Mouse (Mus musculus) MEL (cell line): Measurements from ENCODE around the gene Rpp30. TPM values are rescaled to one million over a fixed set of nuclear protein-coding genes. Genes with fewer than 3 reads are reported as not detected.

Source experiments
- DNase-seq: peaks from one replicate; pipeline ENCODE4 v3.0.0; 2011; ENCODE audit warnings: low read depth, low spot score
- H3K27ac ChIP-seq: 2 replicates; pipeline ENCODE4 v1.5.1; 2012; ENCODE audit warnings: low read depth, mild to moderate bottlenecking, control low read depth, low read length, moderate library complexity; ENCODE audit not compliant: control insufficient read depth
- H3K27me3 ChIP-seq, 2 experiments: fragments of 150-350 bp in 1 of 2; sonication (generic) in 1 of 2; 2 replicates each; pipeline ENCODE4 v1.6.1; 2012; ENCODE audit warnings: low read length in 2 of 2, mild to moderate bottlenecking in 2 of 2, improper control_type of control experiment in 1 of 2, moderate library complexity in 1 of 2; ENCODE audit not compliant: insufficient read depth in 2 of 2, control insufficient read depth in 1 of 2
- H3K36me3 ChIP-seq, 2 experiments: 2 replicates each; pipeline ENCODE4 v1.6.1; 2012 to 2014; ENCODE audit warnings: low read length in 2 of 2, improper control_type of control experiment in 1 of 2, inconsistent platforms in 1 of 2, mild to moderate bottlenecking in 1 of 2; ENCODE audit not compliant: insufficient read depth in 2 of 2, control insufficient read depth in 1 of 2
- H3K4me1 ChIP-seq, 2 experiments: fragments of 150-350 bp in 1 of 2; sonication (generic) in 1 of 2; 2 replicates each; pipeline ENCODE4 v1.6.1; 2012; ENCODE audit warnings: low read length in 2 of 2, improper control_type of control experiment in 1 of 2, mild to moderate bottlenecking in 1 of 2; ENCODE audit not compliant: insufficient read depth in 2 of 2, control insufficient read depth in 1 of 2
- H3K4me3 ChIP-seq, 2 experiments: fragments of 150-350 bp in 1 of 2; sonication (generic) in 1 of 2; 2 replicates each; pipeline ENCODE4 v1.5.1; 2012; ENCODE audit warnings: low read depth in 2 of 2, low read length in 2 of 2, mild to moderate bottlenecking in 2 of 2, moderate library complexity in 2 of 2, control low read depth in 1 of 2, improper control_type of control experiment in 1 of 2; ENCODE audit not compliant: control insufficient read depth in 1 of 2, insufficient read depth in 1 of 2
- H3K79me2 ChIP-seq: 2 replicates; pipeline ENCODE4 v1.6.1; 2012; ENCODE audit warnings: mild to moderate bottlenecking, low read length, moderate library complexity; ENCODE audit not compliant: control insufficient read depth, poor library complexity, insufficient read depth
- H3K9ac ChIP-seq: 2 replicates; pipeline ENCODE4 v1.6.1; 2012; ENCODE audit warnings: low read depth, mild to moderate bottlenecking, control low read depth, low read length, moderate library complexity; ENCODE audit not compliant: control insufficient read depth, poor library complexity, severe bottlenecking
- H3K9me3 ChIP-seq: fragments of 150-350 bp; sonication (generic); replicated peaks from 2 replicates; pipeline ENCODE4 v1.6.1; 2012; ENCODE audit warnings: mild to moderate bottlenecking, low read length, improper control_type of control experiment, moderate library complexity; ENCODE audit not compliant: insufficient read depth
- CHD2 ChIP-seq: IDR thresholded peaks from 2 replicates; pipeline ENCODE4 v1.6.1; 2011; ENCODE audit warnings: low read length, improper control_type of control experiment
- CTCF ChIP-seq, 3 experiments: IDR thresholded peaks in 2 of 3; conservative IDR thresholded peaks in 1 of 3; 2 replicates each; pipeline ENCODE4 v1.5.1; 2011 to 2012; ENCODE audit warnings: low read length in 3 of 3, low read depth in 2 of 3, mild to moderate bottlenecking in 2 of 3, improper control_type of control experiment in 1 of 3, inconsistent platforms in 1 of 3, mixed read lengths in 1 of 3, moderate library complexity in 1 of 3; ENCODE audit not compliant: control insufficient read depth in 1 of 3, insufficient read depth in 1 of 3, poor library complexity in 1 of 3, severe bottlenecking in 1 of 3
- E2F4 ChIP-seq: IDR thresholded peaks from 2 replicates; pipeline ENCODE4 v1.6.1; 2011; ENCODE audit warnings: low read depth, low read length, improper control_type of control experiment, borderline replicate concordance
- ELF1 ChIP-seq: IDR thresholded peaks from 2 replicates; pipeline ENCODE4 v1.6.1; 2014; ENCODE audit warnings: low read depth, mild to moderate bottlenecking, inconsistent platforms, low read length, improper control_type of control experiment, moderate library complexity
- EP300 ChIP-seq, 2 experiments: IDR thresholded peaks; 2 replicates each; pipeline ENCODE4 v1.6.1; 2011; ENCODE audit warnings: improper control_type of control experiment in 2 of 2, low read length in 2 of 2, low read depth in 1 of 2, mild to moderate bottlenecking in 1 of 2
- ETS1 ChIP-seq: IDR thresholded peaks from 2 replicates; pipeline ENCODE4 v1.6.1; 2012; ENCODE audit warnings: low read depth, mild to moderate bottlenecking, inconsistent platforms, low read length, improper control_type of control experiment, moderate library complexity
- GABPA ChIP-seq: IDR thresholded peaks from 2 replicates; pipeline ENCODE4 v1.6.1; 2012; ENCODE audit warnings: low read depth, mild to moderate bottlenecking, inconsistent platforms, low read length, improper control_type of control experiment, moderate library complexity
- GATA1 ChIP-seq: IDR thresholded peaks from 2 replicates; pipeline ENCODE4 v1.6.1; 2011; ENCODE audit warnings: low read depth, low read length, improper control_type of control experiment
- HCFC1 ChIP-seq: IDR thresholded peaks from 2 replicates; pipeline ENCODE4 v1.6.1; 2012; ENCODE audit warnings: low read depth, mild to moderate bottlenecking, inconsistent platforms, low read length, improper control_type of control experiment, moderate library complexity
- JUND ChIP-seq: IDR thresholded peaks from 2 replicates; pipeline ENCODE4 v1.6.1; 2011; ENCODE audit warnings: low read depth, mild to moderate bottlenecking, improper control_type of control experiment, low read length
- MAZ ChIP-seq: IDR thresholded peaks from 2 replicates; pipeline ENCODE4 v1.6.1; 2012; ENCODE audit warnings: low read depth, mild to moderate bottlenecking, inconsistent platforms, low read length, improper control_type of control experiment
- MEF2A ChIP-seq: IDR thresholded peaks from 2 replicates; pipeline ENCODE4 v1.6.1; 2014; ENCODE audit warnings: low read depth, mild to moderate bottlenecking, inconsistent platforms, low read length, improper control_type of control experiment; ENCODE audit not compliant: poor library complexity, insufficient replicate concordance, severe bottlenecking; ENCODE audit errors: extremely low read depth
- MXI1 ChIP-seq: IDR thresholded peaks from 2 replicates; pipeline ENCODE4 v1.6.1; 2011; ENCODE audit warnings: mild to moderate bottlenecking, low read depth, low read length, improper control_type of control experiment
- MYB ChIP-seq: IDR thresholded peaks from 2 replicates; pipeline ENCODE4 v1.6.1; 2011; ENCODE audit warnings: mild to moderate bottlenecking, low read depth, low read length, improper control_type of control experiment
- MYC ChIP-seq: IDR thresholded peaks from 2 replicates; pipeline ENCODE4 v1.6.1; 2011; ENCODE audit warnings: low read depth, mild to moderate bottlenecking, low read length, improper control_type of control experiment, moderate library complexity
- NELFE ChIP-seq: IDR thresholded peaks from 2 replicates; pipeline ENCODE4 v1.6.1; 2011; ENCODE audit warnings: low read depth, low read length, improper control_type of control experiment
- NRF1 ChIP-seq: IDR thresholded peaks from 2 replicates; pipeline ENCODE4 v1.6.1; 2014; ENCODE audit warnings: low read depth, mild to moderate bottlenecking, inconsistent platforms, low read length, improper control_type of control experiment, moderate library complexity; ENCODE audit not compliant: poor library complexity, insufficient read depth, severe bottlenecking
- POLR2A ChIP-seq, 2 experiments: IDR thresholded peaks; 2 replicates each; pipeline ENCODE4 v1.6.1; 2011 to 2012; ENCODE audit warnings: low read length in 2 of 2, mild to moderate bottlenecking in 2 of 2, control low read depth in 1 of 2, improper control_type of control experiment in 1 of 2, low read depth in 1 of 2, moderate library complexity in 1 of 2; ENCODE audit not compliant: control insufficient read depth in 1 of 2, insufficient read depth in 1 of 2, poor library complexity in 1 of 2
- POLR2AphosphoS2 ChIP-seq: IDR thresholded peaks from 2 replicates; pipeline ENCODE4 v1.6.1; 2011; ENCODE audit warnings: low read length, improper control_type of control experiment
- RAD21 ChIP-seq: IDR thresholded peaks from 2 replicates; pipeline ENCODE4 v1.6.1; 2011; ENCODE audit warnings: mild to moderate bottlenecking, low read depth, low read length, improper control_type of control experiment
- RCOR1 ChIP-seq: IDR thresholded peaks from 2 replicates; pipeline ENCODE4 v1.6.1; 2012; ENCODE audit warnings: low read depth, mild to moderate bottlenecking, inconsistent platforms, low read length, improper control_type of control experiment
- SIN3A ChIP-seq: IDR thresholded peaks from 2 replicates; pipeline ENCODE4 v1.6.1; 2012; ENCODE audit warnings: low read length, improper control_type of control experiment, inconsistent platforms
- SMC3 ChIP-seq: IDR thresholded peaks from 2 replicates; pipeline ENCODE4 v1.6.1; 2011; ENCODE audit warnings: low read depth, low read length, improper control_type of control experiment
- TAL1 ChIP-seq: IDR thresholded peaks from 2 replicates; pipeline ENCODE4 v1.6.1; 2012; ENCODE audit warnings: mild to moderate bottlenecking, inconsistent platforms, low read length, moderate library complexity, mixed read lengths
- UBTF ChIP-seq: IDR thresholded peaks from 2 replicates; pipeline ENCODE4 v1.6.1; 2012; ENCODE audit warnings: low read depth, mild to moderate bottlenecking, inconsistent platforms, low read length, improper control_type of control experiment, moderate library complexity, borderline replicate concordance; ENCODE audit not compliant: insufficient read depth
- USF1 ChIP-seq: IDR thresholded peaks from 2 replicates; pipeline ENCODE4 v1.6.1; 2014; ENCODE audit warnings: low read depth, mild to moderate bottlenecking, inconsistent platforms, low read length, improper control_type of control experiment, moderate library complexity
- USF2 ChIP-seq, 2 experiments: IDR thresholded peaks; 2 replicates each; pipeline ENCODE4 v1.6.1; 2011 to 2012; ENCODE audit warnings: improper control_type of control experiment in 2 of 2, low read length in 2 of 2, borderline replicate concordance in 1 of 2, inconsistent platforms in 1 of 2, low read depth in 1 of 2, mild to moderate bottlenecking in 1 of 2; ENCODE audit not compliant: insufficient read depth in 1 of 2
- ZC3H11A ChIP-seq: IDR thresholded peaks from 2 replicates; pipeline ENCODE4 v1.6.1; 2012; ENCODE audit warnings: low read depth, mild to moderate bottlenecking, inconsistent platforms, low read length, improper control_type of control experiment
- ZKSCAN1 ChIP-seq: IDR thresholded peaks from 2 replicates; pipeline ENCODE4 v1.6.1; 2012; ENCODE audit warnings: low read depth, mild to moderate bottlenecking, inconsistent platforms, low read length, improper control_type of control experiment, moderate library complexity
- ZMIZ1 ChIP-seq: IDR thresholded peaks from 2 replicates; pipeline ENCODE4 v1.6.1; 2012; ENCODE audit warnings: low read depth, mild to moderate bottlenecking, inconsistent platforms, low read length, improper control_type of control experiment, moderate library complexity
- ZNF384 ChIP-seq: IDR thresholded peaks from 2 replicates; pipeline ENCODE4 v1.6.1; 2012; ENCODE audit warnings: low read depth, mild to moderate bottlenecking, inconsistent platforms, low read length, improper control_type of control experiment
- polyA plus RNA-seq, 2 experiments: library from polyadenylated mRNA; stranded (reverse) in 1 of 2; unstranded in 1 of 2; fragments of >175 nt in 1 of 2; fragments of >200 nt in 1 of 2; gene quantifications; 2 replicates each; pipeline versions ENCODE4 v1.2.1 to v1.2.4; 2012; ENCODE audit warnings: low replicate concordance in 2 of 2, low read depth in 1 of 2; ENCODE audit not compliant: insufficient read length in 2 of 2, insufficient read depth in 1 of 2, missing spikeins in 1 of 2
- total RNA-seq: library from RNA; depleted of rRNA; stranded (reverse); fragments of 300-350 nt; gene quantifications from 2 replicates; pipeline ENCODE4 v1.2.3, GENCODE M21; 2012

Gene Rpp30
- total and polyA plus RNA-seq, 3 experiments, result 55.4 to 81.3 TPM; not detected in 1

GRCm38 (mm10) chr19:36090781-36091180, 7.3 kb downstream of the Rpp30 start (continued):
- peak; percentile 66 for TF ChIP-seq SMC3
- no peak for TF ChIP-seq TAL1

- TF ChIP-seq E2F4 (no peak), HCFC1 (0 out of 2 replicates have a peak, but pooled peaks have one; percentile 16)
- Histone ChIP-seq H3K4me1 (peaks cover 2 to 3% of the 10 kb centered on the region in 2 experiments; a peak in 3 of 4 replicates), H3K27me3 (no peaks in the 10 kb centered on the region), H3K9me3 (no peaks in the 10 kb centered on the region), H3K9ac (no peak overlapping the region), H3K79me2 (no peaks in the 10 kb centered on the region), H3K36me3 (peaks cover 9% of the 10 kb centered on the region in 2 experiments), H3K27ac (peak overlapping the region; percentile 26; the same call in 1 of the 2 replicates), H3K4me3 (no peak overlapping the region)
- DNase-seq, result peak; percentile 37
These were observed 13.7 kb downstream of the Rpp30 start for GRCm38 (mm10) chr19:36097194-36097593.

- H3K36me3 ChIP-seq, result peaks cover 9% of the 10 kb centered on the region in 2 experiments
These were observed 14.7 kb downstream of the Rpp30 start for GRCm38 (mm10) chr19:36098265-36098664.

GRCm38 (mm10) chr19:36098916-36099315, 15.4 kb downstream of the Rpp30 start:
- Histone ChIP-seq H3K36me3 (peaks cover 9% of the 10 kb centered on the region in 2 experiments), H3K27me3 (no peaks in the 10 kb centered on the region), H3K9me3 (no peaks in the 10 kb centered on the region), H3K9ac (no peak overlapping the region), H3K4me1 (peaks cover 2 to 3% of the 10 kb centered on the region in 2 experiments; a peak in 3 of 4 replicates), H3K79me2 (no peaks in the 10 kb centered on the region), H3K27ac (no peak overlapping the region), H3K4me3 (no peak overlapping the region)
- DNase-seq, result no peak
- no peak for TF ChIP-seq SIN3A
- TF ChIP-seq POLR2A (IDR thresholded peaks at IDR 0.05; ENCODE audit: control insufficient read depth in 1 of 2, insufficient read depth in 1 of 2, low read depth in 1 of 2, low read length in 2 of 2, poor library complexity in 1 of 2), result no peak
- TF ChIP-seq ZC3H11A, result no peak
- TF ChIP-seq GATA1, result no peak
- no peak for TF ChIP-seq RCOR1
- TF ChIP-seq CHD2, result no peak
- no peak for TF ChIP-seq EP300 (IDR thresholded peaks at IDR 0.05; ENCODE audit: low read depth in 1 of 2, low read length in 2 of 2)
- no peak for TF ChIP-seq USF1
- no peak for TF ChIP-seq RAD21
- TF ChIP-seq SMC3, result no peak
- TF ChIP-seq ZKSCAN1, result no peak
- no peak for TF ChIP-seq MYC
- TF ChIP-seq ETS1, result no peak
- no peak for TF ChIP-seq UBTF

More at GRCm38 (mm10) chr19:36098265-36098664, 14.7 kb downstream of the Rpp30 start:
- Histone ChIP-seq H3K9ac (no peak overlapping the region), H3K27me3 (no peaks in the 10 kb centered on the region), H3K79me2 (no peaks in the 10 kb centered on the region), H3K27ac (no peak overlapping the region), H3K9me3 (no peaks in the 10 kb centered on the region), H3K4me3 (no peak overlapping the region), H3K4me1 (peaks cover 2 to 3% of the 10 kb centered on the region in 2 experiments; a peak in 3 of 4 replicates)
- TF ChIP-seq MYB (no peak), NELFE (no peak), MXI1 (no peak), GABPA (no peak), CHD2 (no peak), NRF1 (no peak), HCFC1 (no peak), ELF1 (no peak), EP300 (IDR thresholded peaks at IDR 0.05; ENCODE audit: low read depth in 1 of 2, low read length in 2 of 2) (no peak), USF2 (IDR thresholded peaks at IDR 0.05; ENCODE audit: borderline replicate concordance in 1 of 2, insufficient read depth in 1 of 2, low read depth in 1 of 2, low read length in 2 of 2) (no peak), CTCF (IDR thresholded peaks at IDR 0.05 in 2 of 3, conservative IDR thresholded peaks at IDR 0.05 in 1 of 3; ENCODE audit: control insufficient read depth in 1 of 3, insufficient read depth in 1 of 3, low read depth in 2 of 3, low read length in 3 of 3, poor library complexity in 1 of 3, severe bottlenecking in 1 of 3) (no peak), USF1 (no peak), UBTF (no peak), JUND (no peak), MEF2A (no peak), RCOR1 (no peak), POLR2AphosphoS2 (no peak), MAZ (no peak), ZMIZ1 (no peak), ZNF384 (no peak)
- no peak for DNase-seq
